16 mouse cellular contexts compared by ENCODE assay signal in genomic region chr3:127511786-127512746, GRCm38 (mm10). TPM values are rescaled to one million over a fixed set of nuclear protein-coding genes. Genes with fewer than 3 reads are reported as not detected.
DNase-seq lines count a peak whose midpoint lies in the region.
"Had no signal": no experiment of that assay in that cellular context is flagged by ENCODE, and none has a peak within 500 bp of the region (broad histone marks: within the 10 kb centered on the region; RNA-seq: fewer than 3 reads in every experiment).

No protein-coding gene starts in this region.

- intact Hi-C loops in gastrocnemius, postnatal 36 days (cut with DNase I) = no loop called here

- DNase-seq in gastrocnemius, adult 18-20 months (ENCODE audit: low spot score) = peak; percentile 80
- no peak for DNase-seq in gastrocnemius, postnatal 36 days
- DNase-seq in right cerebral cortex, adult 18-20 months = peak; percentile 17
- no peak for DNase-seq in right cerebral cortex, postnatal 4 days
- DNase-seq in brain, adult 2 months (ENCODE audit: low read depth, low spot score) = peak; percentile 35
- peak; percentile 47 for DNase-seq in skeletal muscle tissue, adult 2 months (ENCODE audit: low read depth, low spot score)
- no peak for DNase-seq in cerebellum, postnatal 14 days
- no peak for DNase-seq in thymus, postnatal 4 days
- DNase-seq: cerebellum, adult 18-20 months; cerebellum, postnatal 25 days; heart, postnatal 10 days; kidney, postnatal 4 days; liver, embryonic 13.5 days; lung, adult 2 months; right cerebral cortex, postnatal 25 days; thymus, postnatal 14 days had no signal

RNA-seq across cellular contexts. Expression of gene Ank2, which starts 12.9 kb away (rescaled TPM):
- 100 to 1,000 TPM in 1 of 2 experiments, 10 to 100 TPM in 1; 91.2 to 119 TPM for total RNA-seq in gastrocnemius, adult 18-20 months (2021)
- total RNA-seq in gastrocnemius, postnatal 36 days (2021) = 100 to 1,000 TPM; 108 to 109 TPM

RNA-seq across cellular contexts. Expression of gene Larp7, which starts 41.1 kb away (rescaled TPM):
- 10 to 100 TPM in 1 of 2 experiments, 1 to 10 TPM in 1; 8.2 to 12.7 TPM for total RNA-seq in gastrocnemius, adult 18-20 months (2021)
- total RNA-seq in gastrocnemius, postnatal 36 days (2021) = 1 to 10 TPM; 7.0 to 8.0 TPM

RNA-seq across cellular contexts. Expression of gene Zgrf1, which starts 41.2 kb away (rescaled TPM):
- total RNA-seq in gastrocnemius, adult 18-20 months (2021) = under 1 TPM; 0.82 to 0.88 TPM
- under 1 TPM; 0.59 to 0.64 TPM for total RNA-seq in gastrocnemius, postnatal 36 days (2021)

Comparison
In these comparisons a context has a peak if more than half of its experiments do, and no peak if none do; other contexts are left out.
1. DNase-seq: peak in gastrocnemius, adult 18-20 months (single experiment), right cerebral cortex, adult 18-20 months (single experiment), brain, adult 2 months (single experiment) and skeletal muscle tissue, adult 2 months (single experiment); none in gastrocnemius, postnatal 36 days (0 of 2), right cerebral cortex, postnatal 4 days (single experiment), cerebellum, postnatal 14 days (0 of 2) and thymus, postnatal 4 days (single experiment).